Mouse (Mus musculus) cerebellum, adult 11 months (tissue): Measurements from ENCODE around the gene 1110051M20Rik.

Source experiments
- DNase-seq: peaks from one replicate; pipeline ENCODE4 v3.0.0; 2022

Gene 1110051M20Rik

DNA sequence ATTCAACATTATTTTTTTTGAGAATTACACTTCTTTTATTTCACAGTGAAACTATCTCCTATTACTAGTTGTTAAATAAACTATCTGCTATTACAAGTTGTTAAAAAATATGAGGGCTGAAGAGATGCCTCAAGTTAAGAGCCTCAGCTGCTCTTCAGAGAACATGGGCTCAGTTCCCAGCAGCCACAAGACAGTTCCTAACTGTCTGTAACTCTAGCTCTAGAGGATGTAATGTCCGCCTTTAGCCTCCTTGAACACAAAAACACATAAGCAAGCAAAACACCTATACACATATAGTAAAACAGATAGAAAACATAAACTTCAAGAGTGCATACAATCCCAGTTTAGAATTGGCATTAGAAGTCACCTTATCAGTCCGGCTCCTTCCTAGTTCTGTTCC is 104.9 kb downstream of the 1110051M20Rik start:
- no peak for DNase-seq

DNA sequence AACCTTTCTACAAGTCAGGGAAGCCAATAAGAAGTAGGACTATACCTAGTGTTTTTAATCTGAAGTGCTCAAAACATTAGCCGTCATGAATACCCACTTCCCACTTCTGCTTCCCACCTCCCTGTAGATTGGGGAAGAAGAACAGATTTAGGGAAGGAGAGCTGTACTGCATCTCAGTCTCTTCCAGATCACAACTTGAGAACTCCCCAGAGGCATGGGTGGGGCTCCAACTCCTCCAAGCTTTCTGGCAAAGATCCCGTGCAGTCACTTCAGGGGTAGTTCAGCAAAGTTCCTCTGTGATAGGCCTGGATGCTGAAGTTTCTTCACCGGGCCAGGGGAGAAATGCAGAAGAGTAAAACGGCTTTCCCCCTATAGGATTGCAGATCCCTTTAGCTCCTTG is 109.4 kb downstream of the 1110051M20Rik start:
- no peak for DNase-seq

DNA sequence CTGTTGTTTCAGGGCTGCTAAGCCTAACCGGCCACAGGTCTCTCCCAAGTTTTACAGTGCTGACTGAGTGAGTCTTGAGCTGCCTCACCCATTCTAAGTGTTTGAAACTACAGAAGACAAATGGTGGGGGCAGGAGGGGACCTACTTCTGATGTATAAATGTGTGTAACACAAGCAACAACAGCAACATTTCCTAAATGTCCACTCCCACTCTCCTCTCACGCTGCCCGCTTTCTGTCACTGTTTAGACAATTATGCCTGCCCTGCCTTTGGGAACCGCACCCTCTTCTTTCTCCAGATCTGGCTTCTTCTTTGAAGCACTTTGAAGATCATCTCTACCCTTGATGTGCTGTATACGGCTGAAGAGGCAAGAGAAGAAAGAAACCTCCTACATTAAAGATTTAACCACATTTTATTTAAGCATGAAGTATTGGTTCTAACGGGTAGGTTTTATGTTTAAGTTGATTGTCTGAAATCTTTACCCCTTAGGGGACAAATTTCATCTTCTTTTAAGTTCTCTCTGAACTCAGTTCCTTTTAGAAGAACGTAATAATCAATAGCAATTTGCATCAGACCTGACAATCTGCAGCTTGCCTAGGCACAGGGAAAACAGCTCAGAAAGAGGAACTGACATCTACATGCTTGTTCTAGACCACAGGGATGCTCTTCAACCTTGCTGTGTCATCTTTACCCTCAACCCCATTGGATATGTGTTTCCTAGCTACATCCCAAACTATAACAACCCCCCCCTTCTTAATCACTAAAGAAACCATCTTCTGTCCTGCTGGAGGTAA is 113.3 kb downstream of the 1110051M20Rik start:
- no peak for DNase-seq

DNA sequence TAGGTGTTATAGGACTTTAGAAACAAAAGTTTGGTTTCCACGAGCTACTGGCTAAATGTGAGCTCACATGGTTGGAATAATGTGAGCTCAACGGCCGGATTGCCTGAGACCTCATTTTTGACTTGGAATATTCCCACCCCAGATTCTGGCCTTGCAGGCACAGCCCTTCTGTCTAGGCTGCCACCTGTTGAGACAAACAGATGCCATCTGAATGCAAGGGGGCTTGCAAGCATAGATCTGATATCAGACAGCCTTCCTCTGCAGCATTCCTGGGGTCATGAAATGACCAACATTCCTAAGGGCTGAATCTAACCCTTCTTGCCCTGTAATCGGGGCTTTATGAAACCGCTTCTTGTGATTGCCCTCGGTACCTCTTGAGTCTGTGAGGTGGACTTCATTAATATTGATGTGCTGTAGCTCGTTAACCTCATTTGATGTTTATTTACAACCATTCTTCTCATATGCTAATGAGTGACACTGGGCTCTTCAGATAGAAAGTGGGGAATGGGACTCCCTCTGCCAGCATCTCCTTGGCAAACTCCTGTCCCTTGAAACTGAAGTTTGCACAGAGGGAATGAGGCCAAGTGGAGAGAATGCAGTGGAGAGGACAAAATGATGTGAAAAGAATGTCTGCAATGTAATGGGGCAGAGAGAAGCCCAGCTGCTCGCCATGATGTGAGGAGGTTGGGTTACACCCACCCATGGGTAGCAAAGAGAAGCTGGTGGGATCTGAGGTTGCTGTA is 114.3 kb downstream of the 1110051M20Rik start:
- no peak for DNase-seq

DNA sequence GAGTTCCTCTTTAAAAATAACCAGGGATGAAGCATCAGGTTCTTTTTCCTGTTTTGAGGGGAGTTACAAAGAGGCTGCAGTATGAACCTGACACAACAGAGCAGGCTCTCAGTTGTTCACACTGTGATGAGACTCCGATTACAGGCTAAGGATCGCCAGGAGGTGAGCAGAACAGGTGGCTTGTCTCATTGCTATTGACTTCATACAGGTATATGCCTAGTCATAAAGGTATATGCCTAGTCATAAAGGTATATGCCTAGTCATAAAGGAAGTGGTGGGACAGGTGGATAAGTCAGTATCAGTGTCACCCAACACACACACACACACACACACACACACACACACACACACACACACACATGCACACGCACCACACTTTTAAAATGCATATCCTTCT is 115.8 kb downstream of the 1110051M20Rik start:
- DNase-seq: no peak

DNA sequence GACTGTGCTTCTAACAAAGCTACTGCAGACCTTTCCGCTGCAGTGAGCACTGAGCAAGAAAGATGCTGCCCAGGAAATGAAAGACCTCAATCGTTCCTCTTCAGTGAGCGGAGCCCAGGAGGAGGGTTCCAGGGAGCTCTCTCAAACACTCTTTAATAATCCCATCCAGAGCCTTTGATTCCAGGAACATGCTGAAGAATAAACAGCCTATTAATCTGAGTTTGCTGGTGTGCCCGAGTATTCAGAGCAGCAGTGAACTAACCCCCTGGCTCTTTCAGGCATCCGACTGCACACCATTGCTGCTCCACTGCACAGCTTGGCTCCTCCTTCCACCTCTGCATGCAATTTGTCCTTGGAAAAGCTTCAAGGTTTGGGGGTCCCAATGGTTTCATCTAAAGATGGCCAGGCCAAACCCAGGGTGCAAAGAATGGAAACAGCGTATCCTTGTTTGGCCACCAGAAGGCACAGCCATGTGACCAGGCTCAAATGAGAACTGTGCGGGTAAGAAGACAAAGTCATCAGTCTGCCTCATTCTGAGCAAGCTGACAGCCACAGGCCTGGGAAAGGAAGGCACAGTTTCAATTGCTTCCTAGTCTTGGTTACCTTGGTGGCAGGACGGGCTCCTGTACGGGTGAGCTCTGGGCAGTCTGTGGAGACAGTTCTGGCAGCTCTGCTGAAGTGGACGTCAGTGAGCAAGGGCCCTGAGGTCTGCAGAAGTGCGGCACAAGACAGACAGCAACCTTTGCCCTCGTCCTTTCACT is 116.4 kb downstream of the 1110051M20Rik start:
- peak; percentile 6 for DNase-seq

DNA sequence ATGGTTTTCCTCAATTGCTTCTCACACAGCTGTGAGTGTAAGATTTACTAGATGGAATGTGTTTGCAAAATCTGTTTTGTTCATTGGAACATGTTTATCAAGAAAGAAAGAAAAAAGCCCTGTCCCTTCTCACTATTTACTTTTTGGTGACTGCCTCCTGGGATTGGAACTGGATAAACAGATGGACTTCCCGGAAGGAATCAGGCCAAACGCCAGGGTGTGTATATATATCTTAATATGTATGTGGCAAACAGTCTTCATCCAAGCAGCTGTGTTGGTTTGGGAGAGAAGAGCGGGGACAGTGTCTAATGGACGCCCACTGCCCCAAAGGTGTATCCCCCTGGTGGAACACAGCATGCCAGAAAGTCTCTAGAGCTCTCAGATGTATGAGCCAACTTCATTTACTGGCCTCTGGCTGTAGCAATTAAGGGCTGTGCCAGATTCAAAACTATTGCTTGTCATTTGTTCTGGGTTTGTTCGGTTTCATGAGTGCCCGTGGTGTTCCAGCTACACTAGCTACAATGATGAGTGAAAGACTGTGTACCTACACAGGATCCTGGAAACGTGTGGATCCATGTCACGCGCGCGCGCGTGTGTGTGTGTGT is 117.7 kb downstream of the 1110051M20Rik start:
- peak; percentile 3 for DNase-seq

DNA sequence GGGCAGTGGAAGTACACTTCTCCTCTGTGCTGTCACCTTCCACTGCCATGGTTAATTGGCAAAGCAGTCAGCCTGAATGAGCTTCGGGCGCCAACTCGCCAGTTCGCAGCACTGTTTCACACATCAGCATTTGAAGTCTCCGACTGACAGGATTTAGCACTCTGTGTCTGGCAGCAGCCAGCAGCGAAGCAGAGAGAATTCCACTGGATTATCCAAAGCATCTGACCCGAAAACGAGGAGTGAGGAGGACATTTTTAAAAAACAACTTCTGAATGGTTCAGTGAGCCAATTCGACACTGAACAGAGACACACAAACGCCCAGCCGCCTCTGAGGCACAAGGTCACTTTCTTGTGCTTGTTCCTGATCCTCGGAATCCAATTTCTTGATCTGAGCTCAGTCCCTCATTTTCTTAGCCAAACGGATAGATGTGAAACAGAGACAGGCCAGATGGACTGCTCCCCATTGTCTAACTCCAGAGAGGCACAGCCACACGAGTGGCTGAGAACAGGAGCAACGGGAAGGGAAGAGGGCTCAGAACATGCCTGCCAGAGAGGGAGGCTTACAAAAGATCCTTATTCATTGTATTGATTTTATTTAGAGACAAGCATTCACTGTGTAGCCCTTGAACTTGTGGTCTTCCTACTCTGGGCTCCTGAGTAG is 119.6 kb downstream of the 1110051M20Rik start:
- DNase-seq: peak; percentile 7

DNA sequence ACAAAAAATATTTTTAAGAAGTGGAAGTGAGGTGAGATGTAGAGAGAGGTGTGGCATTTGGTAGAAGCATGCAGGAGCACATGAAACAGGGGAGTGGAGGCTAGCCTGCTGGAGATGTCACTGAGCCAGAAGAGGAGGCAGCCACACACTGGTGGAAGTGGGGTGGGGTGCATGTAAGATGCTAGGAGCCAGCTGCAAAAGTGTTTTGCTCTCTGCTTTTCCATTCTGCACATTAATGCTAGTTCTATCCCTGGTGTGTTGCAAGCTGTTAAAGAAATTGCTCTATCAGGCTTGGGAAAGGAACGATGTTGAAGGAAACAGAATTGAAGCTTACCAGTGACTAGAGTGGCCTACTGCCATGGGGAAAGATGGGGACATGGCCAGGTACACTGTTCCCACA is 120.2 kb downstream of the 1110051M20Rik start:
- DNase-seq: no peak

DNA sequence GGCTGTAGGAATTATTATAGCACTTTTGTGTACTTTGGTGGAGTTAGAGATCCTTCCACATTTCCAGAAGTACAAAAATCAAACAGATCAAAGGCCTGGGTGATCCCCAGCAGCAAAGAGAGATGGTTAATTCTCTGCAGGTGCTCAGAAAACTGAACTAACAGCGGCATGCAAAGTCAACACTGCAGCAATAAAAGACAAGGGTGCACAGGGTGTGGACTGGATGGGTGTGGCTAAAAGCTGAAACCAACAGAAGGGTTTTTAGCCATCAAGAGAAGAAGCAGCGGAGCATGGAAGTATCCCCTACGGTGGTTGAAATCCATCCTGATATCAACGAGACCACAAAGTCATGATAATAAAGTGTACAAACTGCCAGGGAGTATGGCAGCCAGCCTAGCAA is 122.0 kb downstream of the 1110051M20Rik start:
- DNase-seq: no peak

DNA sequence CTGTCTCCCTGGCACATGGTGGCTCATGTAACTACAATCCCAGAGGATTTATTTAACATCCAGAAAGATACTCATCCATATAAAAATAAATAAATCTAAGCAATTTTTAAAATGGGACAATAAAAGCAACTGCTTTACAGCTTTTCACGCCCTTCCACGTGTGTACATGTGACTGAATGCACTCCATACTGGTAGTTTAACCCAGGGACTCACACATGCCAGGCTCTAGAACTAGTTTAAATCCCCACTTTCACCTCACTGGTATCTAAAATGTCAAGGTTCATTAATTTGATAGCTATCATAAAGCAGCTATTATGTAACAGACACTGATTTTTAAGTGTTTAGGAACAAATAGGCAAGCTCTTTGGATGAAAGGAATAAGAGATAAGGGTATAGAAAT is 122.6 kb downstream of the 1110051M20Rik start:
- DNase-seq: no peak

DNA sequence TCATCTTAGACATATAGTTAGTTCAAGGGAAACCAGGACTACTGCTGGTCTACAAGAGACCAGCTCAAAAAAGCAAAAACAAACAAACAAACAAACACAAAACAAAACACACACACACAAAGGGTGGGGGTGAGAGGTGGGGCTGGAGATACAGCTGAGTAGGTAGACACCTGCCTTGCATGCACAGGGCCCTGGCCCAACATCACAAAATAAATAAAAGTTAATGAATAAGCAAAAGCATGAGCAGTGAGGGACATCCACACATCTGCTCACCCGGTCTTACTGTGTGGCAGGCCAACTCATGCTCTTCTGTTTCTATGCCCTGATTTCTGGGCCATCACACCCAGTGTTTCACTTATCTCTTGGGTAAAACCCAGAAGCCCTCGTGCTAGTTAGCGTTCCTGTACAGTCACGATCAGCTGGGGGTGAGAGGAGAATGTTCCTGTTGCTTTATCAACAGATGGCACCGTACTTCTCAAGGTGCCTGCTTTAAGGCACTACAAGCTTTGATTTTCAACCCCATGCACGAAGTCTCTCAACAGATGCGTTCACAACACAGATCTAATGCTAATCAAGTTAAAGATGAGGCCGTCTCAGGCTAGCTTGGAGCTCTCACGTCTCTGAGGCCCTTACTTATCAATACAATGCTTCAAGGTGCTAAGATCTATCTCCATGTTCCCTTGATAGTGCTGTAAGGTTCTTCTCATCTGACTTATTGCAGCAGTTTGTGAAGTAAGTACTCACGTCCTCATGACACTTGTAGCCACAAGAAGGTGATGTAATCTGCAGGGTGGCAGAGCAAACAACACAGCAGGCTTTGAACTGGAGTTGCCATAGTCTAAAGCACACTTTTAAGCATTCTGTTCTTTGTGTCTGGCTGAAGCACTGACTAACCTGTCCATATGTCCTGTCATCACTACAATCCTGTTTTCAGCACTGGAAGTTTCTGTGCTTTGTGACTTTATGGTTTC is 123.7 kb downstream of the 1110051M20Rik start:
- DNase-seq: no peak

DNA sequence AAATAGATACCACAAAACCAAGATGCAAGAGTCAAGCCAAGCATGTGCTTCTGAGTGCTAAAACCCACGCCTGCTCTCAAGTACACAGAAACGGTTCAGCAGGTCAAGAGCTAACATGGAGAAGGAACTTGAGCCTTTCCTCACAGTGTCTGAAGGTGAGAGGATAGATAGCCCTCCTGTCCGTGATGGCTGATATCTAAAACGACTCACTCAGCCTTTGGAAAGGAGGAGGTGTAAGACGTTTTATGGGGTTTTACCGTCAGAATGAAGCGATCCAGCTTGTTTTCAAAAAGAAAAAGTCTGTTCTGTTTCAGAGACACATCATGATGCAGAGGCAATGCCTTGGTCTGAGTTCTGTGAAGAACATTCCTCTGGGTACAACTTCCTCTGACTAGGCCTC is 130.3 kb downstream of the 1110051M20Rik start:
- no peak for DNase-seq

DNA sequence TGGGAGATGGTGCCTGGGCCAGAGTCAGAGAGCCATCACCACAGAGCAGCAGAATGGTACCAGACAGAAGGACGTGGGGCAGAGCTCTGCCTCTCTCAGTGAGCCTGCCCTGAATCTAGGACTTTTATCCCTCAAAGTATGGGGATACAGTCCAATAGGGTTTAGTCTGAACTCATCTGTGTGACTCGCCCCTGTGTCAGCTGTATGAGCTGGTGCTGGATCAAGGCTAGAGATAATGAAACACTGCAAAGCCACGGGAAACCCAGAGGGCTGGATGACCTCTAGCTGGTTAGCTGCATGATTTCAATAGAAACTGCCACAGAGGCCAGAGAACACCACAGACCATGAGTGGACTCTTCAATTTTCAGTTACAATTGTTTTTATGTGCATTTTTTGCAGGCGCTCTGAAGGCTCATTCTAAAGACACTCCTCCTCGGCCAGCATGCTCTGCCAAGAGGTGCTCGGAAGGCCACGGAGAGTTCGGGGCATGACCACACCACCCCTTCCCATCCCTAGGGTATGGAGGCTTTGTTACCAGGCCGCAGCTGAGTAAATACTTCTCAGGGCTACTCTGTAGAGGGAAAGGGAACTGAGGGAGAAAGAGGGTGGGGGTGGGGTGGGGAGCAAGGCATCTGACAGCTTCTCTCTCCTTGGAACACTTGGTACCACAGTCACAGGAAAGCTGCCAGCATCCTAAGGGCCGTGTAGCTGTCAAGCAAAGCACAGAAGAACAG is 131.8 kb downstream of the 1110051M20Rik start:
- no peak for DNase-seq

DNA sequence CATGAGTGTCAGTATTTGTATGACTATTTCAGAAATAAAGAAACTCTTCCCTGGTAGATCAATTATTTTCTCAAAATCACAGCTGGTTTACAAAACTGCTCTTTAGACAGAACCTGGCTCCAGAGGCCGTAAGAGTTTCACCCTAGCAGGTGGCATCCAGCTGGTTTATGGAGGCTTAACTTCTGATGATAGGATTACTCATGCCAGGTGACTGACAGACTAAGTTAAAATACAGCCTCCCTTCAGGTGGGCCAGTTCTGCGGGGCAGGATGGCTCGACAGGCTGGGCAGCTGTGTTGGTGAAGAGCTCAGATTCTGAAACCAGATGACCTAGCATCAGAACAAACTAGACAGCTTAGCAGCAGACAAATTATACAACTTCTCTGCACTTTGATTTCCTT is 135.0 kb downstream of the 1110051M20Rik start:
- DNase-seq: no peak

DNA sequence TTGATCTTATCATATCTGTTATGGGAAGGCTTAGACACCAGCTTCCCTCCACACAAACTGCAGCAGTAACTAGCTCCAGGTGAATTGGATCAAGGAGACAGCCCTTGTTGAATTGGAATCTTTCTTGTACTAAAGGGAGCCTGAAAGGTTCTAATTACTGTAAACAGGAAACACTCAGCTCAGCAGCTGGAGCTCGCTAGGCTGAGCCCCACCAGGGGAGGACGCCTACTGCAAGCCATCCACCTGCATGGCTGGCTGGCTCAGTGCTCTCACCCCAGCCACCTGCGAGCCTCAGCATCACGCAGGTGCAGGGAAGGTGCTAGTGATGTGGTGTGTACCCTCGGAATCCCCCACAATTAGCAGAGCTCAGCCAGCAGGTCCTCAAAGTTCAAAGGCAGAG is 135.8 kb downstream of the 1110051M20Rik start:
- no peak for DNase-seq

DNA sequence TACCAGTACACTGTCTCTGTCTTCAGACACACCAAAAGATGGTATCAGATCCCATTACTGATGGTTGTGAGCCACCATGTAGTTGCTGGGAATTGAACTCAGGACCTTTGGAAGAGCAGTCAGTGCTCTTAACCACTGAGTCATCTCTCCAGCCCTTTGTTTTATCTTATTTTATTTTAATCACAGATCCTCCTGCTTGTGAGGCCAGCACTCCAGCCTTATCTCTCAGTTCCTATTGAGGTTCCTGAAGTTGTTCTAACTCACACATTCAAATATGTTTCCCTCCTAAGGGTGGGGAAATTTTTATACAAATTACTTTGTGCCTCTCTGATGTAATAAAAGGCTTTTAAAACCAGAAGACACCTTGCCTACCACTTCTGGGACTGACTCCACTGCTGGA is 137.9 kb downstream of the 1110051M20Rik start:
- DNase-seq: no peak

DNA sequence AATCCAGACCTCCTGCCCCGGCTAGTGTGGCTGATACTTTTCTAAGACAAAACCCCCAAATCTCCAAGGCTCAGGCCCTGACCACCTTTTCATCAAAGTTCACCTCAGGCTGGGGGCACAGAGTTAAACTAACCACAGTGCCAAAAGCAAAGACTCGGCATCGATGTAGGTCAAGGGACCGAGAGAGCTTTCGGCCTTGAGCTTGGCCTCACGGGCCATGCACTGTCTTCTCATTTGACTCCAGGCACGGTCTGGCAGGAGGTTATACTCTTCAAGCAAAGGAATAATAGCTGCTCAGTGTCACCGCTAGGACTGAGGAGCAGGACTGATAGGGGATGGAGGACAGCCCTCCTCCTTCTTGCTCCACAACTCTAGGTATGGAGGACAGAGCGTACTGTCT is 138.6 kb downstream of the 1110051M20Rik start:
- DNase-seq: no peak

DNA sequence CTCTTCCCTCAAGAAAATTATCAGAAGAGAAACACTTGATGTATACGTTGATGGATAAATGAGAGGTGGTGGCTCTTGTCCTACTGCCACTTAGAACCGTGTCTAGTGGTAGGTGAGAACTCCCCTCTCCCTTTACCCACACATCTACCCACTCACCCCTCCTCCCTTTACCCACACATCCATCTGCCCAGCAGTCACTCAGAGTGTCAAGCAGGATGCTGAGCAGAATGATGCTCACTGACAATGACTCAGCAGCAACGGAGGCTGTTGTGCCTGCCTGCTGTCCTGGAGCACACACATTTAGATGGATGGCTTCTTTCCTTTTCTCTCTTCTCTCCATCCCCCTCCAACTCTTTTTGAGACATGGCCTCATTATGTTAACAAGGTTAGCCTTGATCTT is 141.7 kb downstream of the 1110051M20Rik start:
- DNase-seq: no peak

DNA sequence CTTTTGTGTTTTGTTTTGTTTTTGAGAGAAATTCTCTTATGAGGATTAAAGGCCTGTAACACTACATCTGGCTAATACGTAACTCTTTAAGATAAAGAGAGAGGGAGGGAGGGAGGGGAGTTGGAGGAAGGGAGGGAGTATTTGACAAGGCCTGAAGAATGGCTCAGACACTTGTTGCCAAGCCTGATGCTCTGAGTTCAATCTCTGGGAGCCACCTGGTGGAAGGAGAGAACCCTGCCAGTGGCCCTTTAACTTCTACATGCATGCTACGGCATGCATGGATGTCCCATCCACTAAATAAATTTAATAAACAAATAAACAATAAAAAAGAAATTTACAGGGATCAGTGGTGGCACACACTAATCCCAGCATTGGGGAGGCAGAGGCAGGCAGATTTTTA is 142.7 kb downstream of the 1110051M20Rik start:
- DNase-seq: no peak

DNA sequence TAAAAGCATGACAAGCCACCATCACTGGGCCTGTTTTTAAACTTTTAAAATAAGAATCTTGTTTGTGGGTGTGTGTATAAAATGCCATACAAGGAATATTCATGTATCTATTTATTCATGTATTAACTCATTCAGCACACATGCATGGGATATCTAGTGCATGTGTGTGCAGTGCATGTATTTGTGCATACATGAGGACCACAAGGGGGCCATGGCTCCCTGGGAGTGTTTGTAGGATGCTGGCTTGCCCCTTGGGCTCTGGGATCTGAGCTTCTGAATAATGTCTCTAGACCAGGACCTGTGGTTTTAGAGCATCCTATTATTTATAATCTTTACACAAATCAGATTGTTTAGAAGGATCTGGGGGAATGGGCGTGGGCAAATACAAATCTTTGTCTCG is 143.7 kb downstream of the 1110051M20Rik start:
- no peak for DNase-seq
